Mouse (Mus musculus): ENCODE data around the gene Rpl14. TPM values are rescaled to one million over a fixed set of nuclear protein-coding genes. Genes with fewer than 3 reads are reported as not detected.
A peak's percentile ranks its signal among the peaks of the same experiment; 100 is the strongest.
"Not testable (repeated sequence)": the region's sequence is repeated elsewhere in the genome, so short reads cannot be mapped to it uniquely, and the experiment has no call there.

Gene Rpl14
- total RNA-seq (2021): 100 to 1,000 TPM; 219 to 256 TPM
- long read RNA-seq, experiment 1, transcript Rpl14-201 (6 exons, 1,009 nt): major isoform, 121 of 133 reads
- long read RNA-seq, experiment 1, transcript Rpl14-202 (5 exons, 1,271 nt): minor isoform, 5 of 133 reads
- long read RNA-seq, experiment 1, partial matches to known transcripts: 1 of 133 reads
- long read RNA-seq, experiment 1, other reads (novel, unspliced or antisense): 6 of 133 reads
- long read RNA-seq, experiment 2, transcript Rpl14-201 (6 exons, 1,009 nt): major isoform, 97 of 114 reads
- long read RNA-seq, experiment 2, partial matches to known transcripts: 1 of 114 reads
- long read RNA-seq, experiment 2, other reads (novel, unspliced or antisense): 12 of 114 reads

DNA sequence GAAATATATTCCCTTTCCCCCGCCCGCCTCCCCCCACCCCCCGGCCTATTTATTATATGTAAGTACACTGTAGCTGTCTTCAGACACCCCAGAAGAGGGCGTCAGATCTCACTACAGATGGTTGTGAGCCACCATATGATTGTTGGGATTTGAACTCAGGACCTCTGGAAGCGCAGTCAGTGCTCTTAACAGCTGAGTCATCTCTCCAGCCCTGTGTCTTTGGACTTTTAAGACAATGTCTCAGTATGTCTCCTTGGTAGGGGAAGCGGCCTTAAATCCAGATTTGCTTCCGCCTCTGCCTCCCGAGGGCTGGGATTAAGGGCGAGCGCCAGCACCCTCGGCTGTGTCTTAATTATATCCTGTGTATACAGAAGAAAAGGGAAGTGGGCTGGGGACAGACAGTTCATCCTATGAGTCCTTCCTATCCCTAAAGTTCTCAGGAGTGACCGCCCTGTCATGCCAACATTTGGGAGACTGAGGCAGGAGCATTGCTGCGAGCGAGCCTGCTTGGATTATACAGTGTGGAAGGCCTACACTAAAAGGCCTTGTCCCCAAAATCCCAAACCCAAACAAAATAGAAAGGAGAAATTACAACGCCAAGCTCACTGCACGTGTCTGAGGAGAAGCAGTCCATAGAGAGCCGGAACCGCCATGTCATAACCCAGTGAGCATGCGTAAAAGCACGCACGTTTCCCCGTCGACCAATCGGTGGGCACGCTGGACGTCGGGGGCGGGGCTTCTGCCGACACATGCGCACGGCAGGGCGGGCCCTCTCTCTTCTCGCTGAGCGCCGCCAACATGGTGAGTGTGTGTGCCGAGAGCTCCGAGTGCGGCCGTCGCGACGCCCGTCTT is at the start of gene Rpl14:
Gene Rpl14, plus strand, starts transcription at position 704 of the 852 bp plus-strand sequence.
- DNase-seq (ENCODE audit: low spot score in 2 of 2): peak; percentile 98 to 99
- intact Hi-C loops (cut with DNase I): loop anchor here (5.0 kb wide), 1 partner anchor 69 kb away; no protein-coding TSS in a partner anchor

DNA sequence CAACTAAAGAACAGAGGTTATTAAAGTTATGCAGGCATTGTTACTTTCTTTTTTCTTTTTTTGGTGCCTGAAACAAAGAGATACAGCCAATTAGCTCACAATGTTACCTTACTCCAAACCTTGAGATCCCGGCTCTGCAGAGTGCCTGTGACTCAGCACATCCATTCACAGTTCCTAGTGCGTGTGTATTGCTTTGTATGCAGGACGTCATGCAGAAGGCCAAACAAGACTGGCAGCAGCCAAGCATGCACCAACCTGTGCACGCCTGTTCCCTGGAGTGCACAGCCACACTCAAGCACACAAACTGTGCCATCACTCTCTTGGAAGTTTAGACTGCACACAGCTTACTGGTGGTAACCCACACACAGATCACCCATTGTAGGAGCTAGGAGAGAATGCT is 44.0 kb upstream of the Rpl14 start:
- DNase-seq (ENCODE audit: low spot score in 2 of 2): no peak
- intact Hi-C loops (cut with DNase I): no loop called here

- DNase-seq (ENCODE audit: low spot score in 2 of 2): no peak
- intact Hi-C loops (cut with DNase I): no loop called here
Measured at GRCm38 (mm10) chr9:120527919-120528318, 43.3 kb upstream of the Rpl14 start.

- intact Hi-C loops (cut with DNase I): no loop called here
- no peak for DNase-seq (ENCODE audit: low spot score in 2 of 2)
Measured at GRCm38 (mm10) chr9:120528815-120529510, 42.3 kb upstream of the Rpl14 start.

- no peak for DNase-seq (ENCODE audit: low spot score in 2 of 2)
- intact Hi-C loops (cut with DNase I): no loop called here
Measured at GRCm38 (mm10) chr9:120530471-120530870, 40.8 kb upstream of the Rpl14 start.

DNA sequence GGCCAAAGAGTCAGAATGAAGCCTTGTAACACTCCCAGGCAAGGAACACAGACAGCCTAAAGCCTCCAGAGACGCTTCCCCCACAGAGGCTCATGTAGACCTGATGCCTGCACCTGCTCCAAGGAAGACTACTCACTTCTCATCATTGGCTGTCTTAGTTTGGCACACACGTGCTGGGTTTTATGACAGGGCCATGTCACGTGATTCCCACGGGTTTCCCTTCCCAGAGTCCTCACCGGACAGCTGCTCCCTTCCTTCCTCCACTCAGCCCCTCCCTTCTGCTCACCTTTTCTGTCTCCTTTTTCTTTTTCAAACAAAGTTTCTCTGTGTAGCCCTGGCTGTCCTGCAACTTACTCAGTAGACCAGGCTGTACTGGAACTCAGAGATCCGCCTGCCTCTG is 39.2 kb upstream of the Rpl14 start:
- intact Hi-C loops (cut with DNase I): no loop called here
- no peak for DNase-seq (ENCODE audit: low spot score in 2 of 2)

GRCm38 (mm10) chr9:120532691-120533090 is 38.6 kb upstream of the Rpl14 start:
- intact Hi-C loops (cut with DNase I): no loop called here
- DNase-seq (ENCODE audit: low spot score in 2 of 2): no peak

GRCm38 (mm10) chr9:120533446-120533950 is 37.7 kb upstream of the Rpl14 start:
- intact Hi-C loops (cut with DNase I); DNase-seq (ENCODE audit: low spot score in 2 of 2): not testable (repeated sequence)

GRCm38 (mm10) chr9:120539662-120540251 is 31.5 kb upstream of the Rpl14 start, which contains the start of gene Entpd3:
Gene Entpd3, plus strand, starts transcription at chr9:120539818.
- intact Hi-C loops (cut with DNase I): no loop called here
- DNase-seq (ENCODE audit: low spot score in 2 of 2): peak; percentile 13 to 27

DNA sequence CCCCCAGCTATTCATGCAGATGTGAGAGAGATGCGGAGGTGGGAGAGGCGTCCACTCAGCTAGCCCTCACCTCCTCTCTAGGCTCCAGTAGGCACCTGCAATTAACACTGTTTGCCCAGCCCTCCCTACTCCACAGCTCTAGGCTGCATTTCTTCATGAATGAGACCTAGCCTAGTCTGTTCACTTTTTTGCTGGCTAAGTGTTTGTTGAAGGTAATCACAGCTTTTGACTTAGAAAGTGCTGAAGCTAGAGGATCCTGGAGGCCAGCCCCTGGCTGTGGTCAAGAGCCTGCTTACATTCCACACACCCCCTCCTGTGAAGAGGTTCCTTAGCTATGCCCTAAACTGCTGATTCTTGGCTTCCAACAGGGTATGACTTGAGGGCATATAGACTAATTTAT is 29.8 kb upstream of the Rpl14 start:
- intact Hi-C loops (cut with DNase I): no loop called here
- DNase-seq (ENCODE audit: low spot score in 2 of 2): no peak

- intact Hi-C loops (cut with DNase I): no loop called here
- no peak for DNase-seq (ENCODE audit: low spot score in 2 of 2)
Measured at GRCm38 (mm10) chr9:120542241-120542640, 29.0 kb upstream of the Rpl14 start.

DNA sequence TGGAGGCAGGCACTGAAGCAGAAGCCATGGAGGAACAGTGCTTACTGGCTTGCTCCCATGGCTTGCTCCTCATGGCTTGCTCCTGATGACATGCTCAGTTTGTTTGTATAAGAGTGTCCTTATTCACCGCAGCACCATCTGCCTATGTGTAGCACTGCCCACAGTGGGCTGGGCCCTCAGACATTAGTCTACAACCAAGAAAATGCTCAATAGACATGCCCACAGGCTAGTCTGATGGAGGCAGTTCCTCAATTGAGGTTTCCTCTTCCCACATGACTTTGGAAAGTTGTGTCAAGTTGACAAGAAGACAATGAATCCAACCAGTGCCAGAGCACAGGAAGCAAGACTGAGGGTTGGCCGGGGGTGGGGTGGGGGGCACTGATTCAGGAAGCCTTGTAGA is 25.2 kb upstream of the Rpl14 start:
- intact Hi-C loops (cut with DNase I): no loop called here
- no peak for DNase-seq (ENCODE audit: low spot score in 2 of 2)

DNA sequence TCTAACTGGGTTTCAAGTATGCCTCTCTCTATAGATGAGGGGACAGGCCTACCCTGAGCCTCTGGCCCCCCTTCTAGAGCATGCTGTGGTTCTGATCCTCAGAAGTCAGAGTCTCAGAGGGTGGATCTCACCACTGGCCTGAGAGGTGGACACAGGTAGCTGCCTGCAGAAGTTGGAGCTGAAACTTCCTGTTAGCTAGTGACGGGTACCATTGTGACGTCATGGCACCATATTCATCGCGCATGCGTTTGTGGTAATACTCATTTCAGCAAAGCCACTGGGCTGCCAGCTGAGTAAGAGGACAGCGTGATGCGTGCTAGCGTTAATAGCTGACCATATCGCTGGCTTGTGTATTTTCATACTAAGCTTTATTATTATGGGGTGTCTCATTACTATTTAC is 24.8 kb upstream of the Rpl14 start:
- intact Hi-C loops (cut with DNase I): no loop called here
- no peak for DNase-seq (ENCODE audit: low spot score in 2 of 2)

- no peak for DNase-seq (ENCODE audit: low spot score in 2 of 2)
- intact Hi-C loops (cut with DNase I): no loop called here
Measured at GRCm38 (mm10) chr9:120547026-120547668, 24.1 kb upstream of the Rpl14 start.

DNA sequence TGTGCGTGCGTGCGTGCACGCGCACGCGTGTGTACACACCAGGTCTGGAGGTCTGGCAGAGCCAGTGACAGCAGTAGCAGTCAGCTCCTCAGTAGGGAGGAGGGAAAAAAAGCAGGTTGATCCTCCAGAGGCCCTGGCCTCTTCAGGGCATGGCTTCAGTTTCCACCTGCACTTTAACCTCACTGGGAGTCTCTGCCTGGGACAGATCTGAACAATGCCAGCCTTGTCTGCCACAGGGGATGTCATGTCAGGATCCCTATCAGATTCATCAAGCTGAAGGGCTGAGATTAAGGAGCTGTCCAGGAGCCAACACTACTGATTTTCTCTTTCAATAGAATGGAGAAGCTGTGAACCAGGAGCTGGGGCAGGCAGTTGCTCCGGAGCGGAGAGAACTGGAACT is 20.5 kb upstream of the Rpl14 start:
- no peak for DNase-seq (ENCODE audit: low spot score in 2 of 2)
- intact Hi-C loops (cut with DNase I): no loop called here

DNA sequence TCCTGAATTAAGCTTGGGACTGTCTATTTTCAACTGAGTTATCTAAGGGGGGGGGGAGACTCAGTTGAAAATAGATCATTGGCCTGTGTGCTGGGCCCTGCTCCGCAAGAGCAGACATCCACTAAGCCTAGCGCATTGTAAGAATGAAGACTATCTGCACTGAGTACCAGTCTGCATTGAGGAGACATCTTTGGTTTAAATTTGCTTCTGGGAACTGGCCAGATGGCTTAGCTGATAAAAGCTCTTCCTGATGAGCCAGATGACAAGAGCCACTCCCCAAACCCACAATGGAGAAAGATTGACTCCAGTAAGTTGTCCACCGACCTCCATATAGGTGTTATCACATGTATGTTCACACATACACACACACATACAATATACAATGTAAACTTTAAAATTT is 7.7 kb upstream of the Rpl14 start:
- no peak for DNase-seq (ENCODE audit: low spot score in 2 of 2)
- intact Hi-C loops (cut with DNase I): no loop called here

- intact Hi-C loops (cut with DNase I): no loop called here
- DNase-seq (ENCODE audit: low spot score in 2 of 2): no peak
Measured at GRCm38 (mm10) chr9:120564247-120564646, 7.0 kb upstream of the Rpl14 start.

DNA sequence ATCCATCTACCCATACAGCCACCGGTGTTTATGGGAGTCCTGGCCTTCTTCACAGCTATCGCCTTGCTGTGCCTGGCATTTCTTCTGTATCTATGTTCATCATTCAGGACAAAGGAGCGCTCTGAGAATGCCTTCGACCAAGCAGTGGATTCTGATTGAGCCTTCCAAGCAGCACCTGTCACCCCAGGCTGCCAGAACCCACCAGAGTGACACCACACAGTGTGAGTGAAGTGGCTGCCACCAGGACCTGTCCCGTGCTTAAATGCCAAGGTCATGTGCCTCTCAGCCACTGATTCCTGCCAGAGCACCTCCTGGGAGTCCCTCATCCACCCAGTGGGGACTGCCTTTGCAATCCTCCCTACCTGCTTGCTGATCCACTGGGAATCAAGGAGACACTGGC is 4.9 kb upstream of the Rpl14 start:
- no peak for DNase-seq (ENCODE audit: low spot score in 2 of 2)
- intact Hi-C loops (cut with DNase I): no loop called here

DNA sequence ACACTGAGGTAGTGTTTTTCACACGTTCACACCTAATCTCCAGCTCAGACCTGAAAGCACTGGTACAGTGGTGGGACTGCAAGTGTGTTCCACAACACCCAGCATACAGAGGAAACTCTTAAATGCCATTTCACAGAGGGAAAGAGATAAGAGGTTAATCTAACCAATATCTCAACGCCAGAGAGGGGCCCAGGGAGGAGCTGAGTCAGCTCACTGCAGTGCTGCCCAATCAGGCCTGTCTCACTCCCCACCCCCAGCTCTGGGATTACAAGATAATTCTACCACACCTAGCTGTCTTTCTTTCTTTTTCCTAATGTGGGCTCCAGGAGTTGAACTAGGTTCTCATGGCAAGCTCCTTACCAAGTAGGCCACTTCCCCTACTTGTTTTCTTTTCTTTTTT is 2.3 kb upstream of the Rpl14 start:
- intact Hi-C loops (cut with DNase I): no loop called here
- no peak for DNase-seq (ENCODE audit: low spot score in 2 of 2)

Measured in left cerebral cortex, postnatal 14 days (tissue).